Comparison of ENCODE assay signal across 11 mouse cellular contexts in the genomic region with DNA sequence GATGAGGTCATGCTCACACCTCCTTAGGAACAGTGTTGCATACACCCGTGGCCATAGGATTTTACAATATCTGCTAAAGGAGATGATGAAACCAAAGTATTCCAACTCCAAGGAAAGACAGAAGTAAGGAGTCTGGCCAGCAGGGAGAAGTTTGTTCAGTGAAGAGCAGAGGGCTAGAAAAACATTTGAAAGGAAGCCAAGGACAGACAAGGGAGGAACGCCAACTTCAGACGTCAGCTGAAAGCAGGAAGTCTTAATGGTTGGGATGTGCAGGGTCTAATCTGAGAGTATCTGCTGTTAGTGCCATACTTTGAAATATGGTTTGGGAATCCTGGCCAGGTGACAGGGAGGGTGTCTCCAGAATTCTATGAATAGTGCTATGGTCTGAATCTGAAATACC.
A peak's percentile ranks its signal among the peaks of the same experiment; 100 is the strongest.
DNase-seq lines count a peak whose midpoint lies in the region; ATAC-seq lines count a peak whose summit lies in the region.
"Had no signal": no experiment of that assay in that cellular context is flagged by ENCODE, and none has a peak within 500 bp of the region (broad histone marks: within the 10 kb centered on the region; RNA-seq: fewer than 3 reads in every experiment).

No protein-coding gene starts in this region.

- no peaks in the 10 kb centered on the region for H3K36me3 ChIP-seq in heart, embryonic 12.5 days
- no peaks in the 10 kb centered on the region for H3K36me3 ChIP-seq in forebrain, embryonic 11.5 days (ENCODE audit: control insufficient read depth, insufficient read depth, low read length)

- no peak for ATAC-seq in heart, embryonic 12.5 days (ENCODE audit: insufficient number of reproducible peaks, low FRiP score)
- no peak for ATAC-seq in forebrain, embryonic 11.5 days (replicated peaks; ENCODE audit: low FRiP score)
- ATAC-seq: Patski had no signal

- peaks cover 17% of the 10 kb centered on the region for H3K4me1 ChIP-seq in heart, embryonic 12.5 days (replicated peaks)
- H3K4me1 ChIP-seq in forebrain, embryonic 11.5 days (replicated peaks; ENCODE audit: control insufficient read depth, insufficient read depth, low read length) = no peaks in the 10 kb centered on the region

- peak; percentile 75 for DNase-seq in urinary bladder, postnatal 14 days (ENCODE audit: low spot score)
- DNase-seq in urinary bladder, adult 2 months (ENCODE audit: low spot score) = no peak
- peak; percentile 46 to 48 for DNase-seq in kidney, postnatal 4 days
- peak; percentile 59 for DNase-seq in testis, postnatal 14 days (ENCODE audit: low spot score)
- DNase-seq in thymus, postnatal 10 days (ENCODE audit: low spot score in 2 of 2) = no peak
- no peak for DNase-seq in forebrain, embryonic 11.5 days (ENCODE audit: low spot score)
- DNase-seq in spleen, adult 18-20 months = no peak
- DNase-seq: cerebellum, adult 8-10 months had no signal

- H3K27ac ChIP-seq in heart, embryonic 12.5 days (ENCODE audit: poor library complexity, severe bottlenecking) = peak overlapping the region; percentile 26; the same call in 1 of the 2 replicates
- H3K27ac ChIP-seq in forebrain, embryonic 11.5 days (ENCODE audit: low read depth, low read length) = no peak overlapping the region

- no peak overlapping the region for H3K4me3 ChIP-seq in heart, embryonic 12.5 days
- H3K4me3 ChIP-seq in forebrain, embryonic 11.5 days (ENCODE audit: low read depth, low read length) = no peak overlapping the region
- H3K4me3 ChIP-seq: megakaryocyte, embryonic 14.5 days had no signal

- no peak overlapping the region for H3K4me2 ChIP-seq in heart, embryonic 12.5 days
- no peak overlapping the region for H3K4me2 ChIP-seq in forebrain, embryonic 11.5 days (ENCODE audit: low read depth, low read length, severe bottlenecking)

- 53% methylated on average over 3 of the region's 3 CpGs for WGBS in heart, embryonic 12.5 days
- WGBS in forebrain, embryonic 11.5 days = 92% methylated on average over 3 of the region's 3 CpGs

- no peaks in the 10 kb centered on the region for H3K9me3 ChIP-seq in heart, embryonic 12.5 days (replicated peaks)
- H3K9me3 ChIP-seq in forebrain, embryonic 11.5 days (ENCODE audit: control insufficient read depth, low read length) = no peaks in the 10 kb centered on the region
- H3K9me3 ChIP-seq: megakaryocyte, embryonic 14.5 days had no signal

- no peak overlapping the region for H3K9ac ChIP-seq in heart, embryonic 12.5 days
- H3K9ac ChIP-seq in forebrain, embryonic 11.5 days (ENCODE audit: low read length) = no peak overlapping the region

- no peaks in the 10 kb centered on the region for H3K27me3 ChIP-seq in heart, embryonic 12.5 days (replicated peaks)
- no peaks in the 10 kb centered on the region for H3K27me3 ChIP-seq in forebrain, embryonic 11.5 days (ENCODE audit: control insufficient read depth, insufficient read depth, low read length)
- H3K27me3 ChIP-seq: megakaryocyte, embryonic 14.5 days; Patski had no signal

Comparison
In these comparisons a context has a peak if more than half of its experiments do, and no peak if none do; other contexts are left out.
1. DNase-seq: peak in urinary bladder, postnatal 14 days (single experiment), kidney, postnatal 4 days (2 of 2) and testis, postnatal 14 days (single experiment); none in urinary bladder, adult 2 months (single experiment), thymus, postnatal 10 days (0 of 2), forebrain, embryonic 11.5 days (single experiment) and spleen, adult 18-20 months (0 of 2).